Mouse (Mus musculus) megakaryocyte, embryonic 14.5 days (primary cell): ENCODE data around the gene Mark1.

Source experiments
- FLI1 ChIP-seq: IDR thresholded peaks from 2 replicates; pipeline ENCODE4 v1.6.1; 2012; ENCODE audit warnings: low read length, inconsistent platforms, mixed read lengths
- GATA1 ChIP-seq: IDR thresholded peaks from 3 replicates; pipeline ENCODE4 v1.6.1; 2012; ENCODE audit warnings: mixed read lengths, low read length, inconsistent platforms, borderline replicate concordance

DNA sequence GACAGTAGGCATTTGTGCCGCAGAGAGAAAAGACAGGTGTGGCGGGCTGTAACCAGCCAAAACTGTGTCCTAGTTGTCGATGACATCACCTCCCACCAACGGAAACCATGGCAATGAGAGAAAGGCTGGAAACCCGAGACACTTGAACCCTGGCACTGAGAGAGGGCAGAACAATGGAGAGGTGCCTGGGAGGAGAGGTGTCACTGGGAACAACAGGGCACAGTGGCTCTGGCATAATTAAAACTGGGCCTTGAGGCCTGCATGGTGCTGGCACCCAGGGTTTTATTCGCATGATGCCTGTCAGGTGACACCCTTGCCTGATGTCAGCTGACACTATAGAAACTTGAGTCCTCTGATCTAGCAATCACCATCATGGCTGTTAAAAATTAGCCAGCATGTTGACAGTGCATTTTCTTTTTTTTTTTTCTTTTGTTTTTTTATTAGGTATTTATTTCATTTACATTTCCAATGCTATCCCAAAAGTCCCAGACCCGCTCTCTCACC is 38.9 kb upstream of the Mark1 start:
- TF ChIP-seq GATA1 (no peak), FLI1 (no peak)
